Mouse (Mus musculus) gastrocnemius, adult 2 months (tissue): ENCODE measurements around the gene Epb41l4b. TPM values are rescaled to one million over a fixed set of nuclear protein-coding genes. Genes with fewer than 3 reads are reported as not detected.

ENCODE experiments used
- DNase-seq: peaks from one replicate; pipeline ENCODE4 v3.0.0; 2022
- H3K27ac ChIP-seq: fragments of 200-600 bp; 2 replicates; pipeline ENCODE4 v1.8.1; 2022; ENCODE audit warnings: mild to moderate bottlenecking
- H3K4me3 ChIP-seq: fragments of 200-600 bp; 2 replicates; pipeline ENCODE4 v1.8.1; 2022; ENCODE audit warnings: mild to moderate bottlenecking, moderate library complexity
- CTCF ChIP-seq: fragments of 200-600 bp; IDR thresholded peaks from 2 replicates; pipeline ENCODE4 v1.8.1; 2022; ENCODE audit warnings: antibody characterized with exemption, mild to moderate bottlenecking, moderate library complexity
- intact Hi-C: fragments of 180-260 bp; cut with DNase I; formaldehyde crosslinking; loops from one replicate; pipeline ENCODE4 v1.15.1; 2025
- total RNA-seq, 2 experiments: library from RNA; stranded (reverse); gene quantifications; 2 replicates each; pipeline ENCODE4 v1.2.3; 2021

The Epb41l4b gene
- total RNA-seq, 2 experiments from 2014 or later: 2.5 to 3.1 TPM

- intact Hi-C loops: no loop called here
- TF ChIP-seq CTCF: no peak
- H3K4me3 ChIP-seq: no peak overlapping the region
Measured at GRCm38 (mm10) chr4:57039127-57040031, 103.9 kb downstream of the Epb41l4b start.

GRCm38 (mm10) chr4:57037554-57037953, 105.7 kb downstream of the Epb41l4b start:
- DNase-seq: no peak
- TF ChIP-seq CTCF: no peak
- H3K4me3 ChIP-seq: no peak overlapping the region
- no peak overlapping the region for H3K27ac ChIP-seq
- intact Hi-C loops: no loop called here

More at GRCm38 (mm10) chr4:57039127-57040031, 103.9 kb downstream of the Epb41l4b start:
- H3K27ac ChIP-seq: no peak overlapping the region
- DNase-seq: no peak

GRCm38 (mm10) chr4:57034169-57034568, 109.1 kb downstream of the Epb41l4b start:
- H3K27ac ChIP-seq: no peak overlapping the region
- no peak overlapping the region for H3K4me3 ChIP-seq
- intact Hi-C loops: no loop called here
- no peak for TF ChIP-seq CTCF
- DNase-seq: no peak

GRCm38 (mm10) chr4:57031440-57031839, 111.8 kb downstream of the Epb41l4b start:
- no peak for DNase-seq
- intact Hi-C loops: no loop called here
- H3K4me3 ChIP-seq: no peak overlapping the region
- TF ChIP-seq CTCF: no peak
- no peak overlapping the region for H3K27ac ChIP-seq

GRCm38 (mm10) chr4:57027954-57028353, 115.3 kb downstream of the Epb41l4b start:
- no peak overlapping the region for H3K4me3 ChIP-seq
- TF ChIP-seq CTCF: no peak
- no peak overlapping the region for H3K27ac ChIP-seq
- no peak for DNase-seq
- intact Hi-C loops: no loop called here

- TF ChIP-seq CTCF: no peak
- H3K27ac ChIP-seq: no peak overlapping the region
- intact Hi-C loops: no loop called here
- DNase-seq: no peak
- no peak overlapping the region for H3K4me3 ChIP-seq
Measured at GRCm38 (mm10) chr4:57023527-57023926, 119.7 kb downstream of the Epb41l4b start.

- no peak for DNase-seq
- intact Hi-C loops: no loop called here
- Histone ChIP-seq H3K4me3 (no peak overlapping the region), H3K27ac (no peak overlapping the region)
- no peak for TF ChIP-seq CTCF
Measured at GRCm38 (mm10) chr4:57021288-57021687, 121.9 kb downstream of the Epb41l4b start.

GRCm38 (mm10) chr4:57017229-57017628, 126.0 kb downstream of the Epb41l4b start:
- intact Hi-C loops: loop anchor here (2.0 kb wide), 1 partner anchor 304 kb away; no protein-coding TSS in a partner anchor
- Histone ChIP-seq H3K27ac (no peak overlapping the region), H3K4me3 (no peak overlapping the region)
- peak; percentile 88; the same call in 1 of the 2 replicates for TF ChIP-seq CTCF
- DNase-seq: peak; percentile 76

GRCm38 (mm10) chr4:57016366-57017171, 126.7 kb downstream of the Epb41l4b start:
- intact Hi-C loops: loop anchor here (1.0 to 2.0 kb wide), 2 partner anchors 127 to 304 kb away; partner anchors contain the start of gene Epb41l4b
- no peak overlapping the region for H3K4me3 ChIP-seq
- H3K27ac ChIP-seq: no peak overlapping the region
- TF ChIP-seq CTCF: no peak
- DNase-seq: no peak

GRCm38 (mm10) chr4:57015032-57015431, 128.2 kb downstream of the Epb41l4b start:
- no peak for TF ChIP-seq CTCF
- intact Hi-C loops: no loop called here

GRCm38 (mm10) chr4:57011454-57012046, 131.7 kb downstream of the Epb41l4b start:
- intact Hi-C loops: no loop called here
- DNase-seq: no peak
- no peak overlapping the region for H3K4me3 ChIP-seq
- TF ChIP-seq CTCF: no peak
- no peak overlapping the region for H3K27ac ChIP-seq

More at GRCm38 (mm10) chr4:57015032-57015431, 128.2 kb downstream of the Epb41l4b start:
- H3K27ac ChIP-seq: no peak overlapping the region
- H3K4me3 ChIP-seq: no peak overlapping the region
- no peak for DNase-seq

- no peak for TF ChIP-seq CTCF
- intact Hi-C loops: no loop called here
Measured at GRCm38 (mm10) chr4:57010919-57011318, 132.3 kb downstream of the Epb41l4b start.

More at GRCm38 (mm10) chr4:57010919-57011318, 132.3 kb downstream of the Epb41l4b start:
- no peak overlapping the region for H3K4me3 ChIP-seq
- H3K27ac ChIP-seq: no peak overlapping the region
- no peak for DNase-seq
